In genomic region chr16:11984271-11984791, GRCm38 (mm10) we compare ENCODE assay signal across 8 mouse cellular contexts. TPM values are rescaled to one million over a fixed set of nuclear protein-coding genes. Genes with fewer than 3 reads are reported as not detected.
A peak's percentile ranks its signal among the peaks of the same experiment; 100 is the strongest.
DNase-seq lines count a peak whose midpoint lies in the region; ATAC-seq and TF ChIP-seq lines count a peak whose summit lies in the region.

No protein-coding gene starts in this region.

- H3K4me1 ChIP-seq in lung, embryonic 14.5 days (ENCODE audit: insufficient read depth) = no peaks in the 10 kb centered on the region
- H3K4me1 ChIP-seq in cortical plate, adult 2 months (ENCODE audit: control insufficient read depth, insufficient read depth, low read length) = peaks cover 1% of the 10 kb centered on the region; the same call in 1 of the 2 replicates
- peaks cover 28% of the 10 kb centered on the region for H3K4me1 ChIP-seq in forebrain, embryonic 13.5 days
- 0 out of 2 replicates have a peak, but pooled peaks cover 10% of the 10 kb centered on the region for H3K4me1 ChIP-seq in intestine, embryonic 16.5 days (ENCODE audit: control insufficient read depth, insufficient read depth, low read length)

- H3K4me2 ChIP-seq in lung, embryonic 14.5 days = peak overlapping the region; percentile 96
- peak overlapping the region; percentile 93 for H3K4me2 ChIP-seq in forebrain, embryonic 13.5 days
- H3K4me2 ChIP-seq in intestine, embryonic 16.5 days (ENCODE audit: low read depth, low read length) = peak overlapping the region; percentile 93

- H3K4me3 ChIP-seq in lung, embryonic 14.5 days (ENCODE audit: low read depth, low read length) = peak overlapping the region; percentile 58
- H3K4me3 ChIP-seq in cortical plate, adult 2 months (ENCODE audit: insufficient read depth, low read length) = peak overlapping the region; percentile 97
- peak overlapping the region; percentile 59 for H3K4me3 ChIP-seq in forebrain, embryonic 13.5 days
- peak overlapping the region; percentile 54 for H3K4me3 ChIP-seq in intestine, embryonic 16.5 days (ENCODE audit: low read length)

- TF ChIP-seq POLR2A in cortical plate, adult 2 months (IDR thresholded peaks at IDR 0.05; ENCODE audit: extremely low read depth, insufficient read depth, low read length) = no peak

- peak overlapping the region; percentile 46 for H3K9ac ChIP-seq in lung, embryonic 14.5 days
- H3K9ac ChIP-seq in forebrain, embryonic 13.5 days = peak overlapping the region; percentile 68
- H3K9ac ChIP-seq in intestine, embryonic 16.5 days (ENCODE audit: low read depth, low read length) = peak overlapping the region; percentile 58; the same call in 1 of the 2 replicates

- no peaks in the 10 kb centered on the region for H3K9me3 ChIP-seq in lung, embryonic 14.5 days (ENCODE audit: low read depth, low read length)
- H3K9me3 ChIP-seq in forebrain, embryonic 13.5 days (replicated peaks) = no peaks in the 10 kb centered on the region
- no peaks in the 10 kb centered on the region for H3K9me3 ChIP-seq in intestine, embryonic 16.5 days (ENCODE audit: control insufficient read depth, low read length)

- ATAC-seq in lung, embryonic 14.5 days (ENCODE audit: insufficient read depth) = peak; percentile 73
- ATAC-seq in forebrain, embryonic 13.5 days = peak; percentile 71
- peak; percentile 63 for ATAC-seq in intestine, embryonic 16.5 days

- TF ChIP-seq CTCF in lung, embryonic 14.5 days (IDR thresholded peaks at IDR 0.05; ENCODE audit: low read depth) = no peak
- no peak for TF ChIP-seq CTCF in cortical plate, adult 2 months (IDR thresholded peaks at IDR 0.05; ENCODE audit: extremely low read depth, insufficient read depth, low read length)

- no peaks in the 10 kb centered on the region for H3K36me3 ChIP-seq in lung, embryonic 14.5 days (ENCODE audit: insufficient read depth)
- no peaks in the 10 kb centered on the region for H3K36me3 ChIP-seq in forebrain, embryonic 13.5 days (ENCODE audit: poor library complexity, severe bottlenecking)
- H3K36me3 ChIP-seq in intestine, embryonic 16.5 days (ENCODE audit: control insufficient read depth, insufficient read depth, low read length) = no peaks in the 10 kb centered on the region

- no peak overlapping the region for H3K27ac ChIP-seq in lung, embryonic 14.5 days (ENCODE audit: low read depth)
- H3K27ac ChIP-seq in cortical plate, adult 2 months (ENCODE audit: insufficient read depth, low read length) = peak overlapping the region; percentile 79
- no peak overlapping the region for H3K27ac ChIP-seq in forebrain, embryonic 13.5 days
- H3K27ac ChIP-seq in intestine, embryonic 16.5 days (ENCODE audit: low read length) = no peak overlapping the region

- DNase-seq in lung, embryonic 14.5 days = peak; percentile 61
- DNase-seq in lung, postnatal 36 days = no peak
- DNase-seq in lung, postnatal 14 days = peak; percentile 1
- peak; percentile 54 for DNase-seq in testis, postnatal 10 days (ENCODE audit: low spot score)
- no peak for DNase-seq in spleen, postnatal 4 days (ENCODE audit: low spot score in 2 of 2)

- peaks cover 66% of the 10 kb centered on the region for H3K27me3 ChIP-seq in lung, embryonic 14.5 days (ENCODE audit: insufficient read depth, low read length)
- H3K27me3 ChIP-seq in forebrain, embryonic 13.5 days = peaks cover 74% of the 10 kb centered on the region
- H3K27me3 ChIP-seq in intestine, embryonic 16.5 days (replicated peaks; ENCODE audit: control insufficient read depth, insufficient read depth, low read length) = peaks cover 62% of the 10 kb centered on the region

- under 1% methylated on average over 66 of the region's 76 CpGs for WGBS in lung, embryonic 14.5 days
- 0% methylated on average over 31 of the region's 76 CpGs for WGBS in forebrain, embryonic 13.5 days
- WGBS in intestine, embryonic 16.5 days = under 1% methylated on average over 69 of the region's 76 CpGs

RNA-seq across cellular contexts. Expression of gene Shisa9, which starts 0.4 kb away (rescaled TPM):
- 4.5 and 5.8 TPM in 2 replicates for polyA plus RNA-seq in lung, embryonic 14.5 days (2014; fragmentation: Nextera tagmentation; extraction: Ambion mirVana)
- polyA plus RNA-seq in cortical plate, adult 2 months (2012; rRNA removed) = 31.2 and 36.4 TPM in 2 replicates
- polyA plus RNA-seq in forebrain, embryonic 13.5 days (2015; fragmentation: Nextera tagmentation; extraction: Ambion mirVana) = 1.9 and 2.1 TPM in 2 replicates
- polyA plus RNA-seq in intestine, embryonic 16.5 days (2015; fragmentation: Nextera tagmentation; extraction: Ambion mirVana) = 0.55 and 0.62 TPM in 2 replicates

Comparison
In these comparisons a context has a peak if more than half of its experiments do, and no peak if none do; other contexts are left out.
1. DNase-seq: peak in lung, embryonic 14.5 days (single experiment), lung, postnatal 14 days (single experiment) and testis, postnatal 10 days (single experiment); none in lung, postnatal 36 days (single experiment) and spleen, postnatal 4 days (0 of 2).
2. Peak in every context shown above with its lines, with median percentiles within 50 percentile points of each other: ATAC-seq, H3K4me2 ChIP-seq, H3K4me3 ChIP-seq and H3K9ac ChIP-seq.